15 mouse cellular contexts compared by ENCODE assay signal in genomic region chr2:55480602-55480965, GRCm38 (mm10). TPM values are rescaled to one million over a fixed set of nuclear protein-coding genes. Genes with fewer than 3 reads are reported as not detected.
"Had no signal": no experiment of that assay in that cellular context is flagged by ENCODE, and none has a peak within 500 bp of the region (broad histone marks: within the 10 kb centered on the region; RNA-seq: fewer than 3 reads in every experiment).

No protein-coding gene starts in this region.

- H3K4me3 ChIP-seq: limb, embryonic 13.5 days; midbrain, embryonic 12.5 days; stomach, embryonic 15.5 days had no signal

- H3K36me3 ChIP-seq: limb, embryonic 13.5 days; midbrain, embryonic 12.5 days; stomach, embryonic 15.5 days had no signal

- ATAC-seq: midbrain, embryonic 16.5 days had no signal

- H3K27ac ChIP-seq: kidney, postnatal 0 days; limb, embryonic 13.5 days; liver, embryonic 14.5 days; midbrain, embryonic 12.5 days; stomach, embryonic 15.5 days had no signal

- H3K27me3 ChIP-seq: limb, embryonic 13.5 days; midbrain, embryonic 12.5 days; stomach, embryonic 15.5 days had no signal

- DNase-seq: kidney, postnatal 36 days; lung, adult 18-20 months; right cerebral cortex, postnatal 14 days; thymus, adult 2 months; thymus, postnatal 25 days had no signal

- H3K9me3 ChIP-seq: limb, embryonic 13.5 days; midbrain, embryonic 12.5 days; stomach, embryonic 15.5 days had no signal

- H3K4me1 ChIP-seq: limb, embryonic 13.5 days; midbrain, embryonic 12.5 days; stomach, embryonic 15.5 days had no signal

- H3K4me2 ChIP-seq: limb, embryonic 13.5 days; midbrain, embryonic 12.5 days; stomach, embryonic 15.5 days had no signal

- H3K9ac ChIP-seq: limb, embryonic 13.5 days; liver, embryonic 14.5 days; midbrain, embryonic 12.5 days; stomach, embryonic 15.5 days had no signal

RNA-seq across cellular contexts. Expression of gene Kcnj3, which starts 44.8 kb away (rescaled TPM):
- total RNA-seq: liver, adult 2 months; megakaryocyte-erythroid progenitor cell, adult 5-6 weeks had no signal
- polyA plus RNA-seq: liver, adult 2 months; testis, adult 2 months; urinary bladder, adult 2 months had no signal
